Mouse (Mus musculus) mouse embryonic stem cell (cell line): Measurements from ENCODE around the gene Tmem63a.
"Not testable (repeated sequence)": the region's sequence is repeated elsewhere in the genome, so short reads cannot be mapped to it uniquely, and the experiment has no call there.

Experiments used
- in situ Hi-C, 2 experiments: fragments of 300-500 bp; cut with MboI; formaldehyde crosslinking; loops; 1 replicate in 1 of 2; 3 replicates in 1 of 2; pipeline ENCODE4 v1.14.3; 2019 to 2020; ENCODE audit warnings: low sequenced_read_pairs in 2 of 2, low pct_unique_long_range_greater_than_20kb in 1 of 2, mixed read lengths in 1 of 2; ENCODE audit not compliant: unreplicated experiment in 1 of 2

Tmem63a gene

DNA sequence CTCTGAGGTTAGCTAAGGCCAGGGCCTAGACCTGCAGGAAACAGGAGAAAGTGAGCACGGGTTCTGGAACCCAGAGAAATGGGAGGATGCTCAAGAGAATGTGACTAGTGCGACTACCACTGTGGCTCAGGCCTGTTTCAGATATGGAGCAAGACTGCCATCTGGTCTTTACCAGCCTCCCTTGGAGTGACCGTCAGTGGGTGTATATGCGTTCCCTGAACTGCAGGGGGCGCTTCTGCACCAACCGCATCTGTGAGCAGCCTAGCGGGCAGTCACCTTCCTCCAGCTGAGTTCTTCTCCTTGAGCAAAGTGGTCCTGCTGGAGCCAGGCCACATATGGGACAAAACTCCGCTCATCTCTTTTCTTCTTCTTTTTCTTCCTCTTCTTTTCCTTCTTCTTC is 22.5 kb upstream of the Tmem63a start:
- in situ Hi-C loops = loop anchor here (5.0 kb wide), 2 partner anchors 32 to 53 kb away; no protein-coding TSS in a partner anchor

DNA sequence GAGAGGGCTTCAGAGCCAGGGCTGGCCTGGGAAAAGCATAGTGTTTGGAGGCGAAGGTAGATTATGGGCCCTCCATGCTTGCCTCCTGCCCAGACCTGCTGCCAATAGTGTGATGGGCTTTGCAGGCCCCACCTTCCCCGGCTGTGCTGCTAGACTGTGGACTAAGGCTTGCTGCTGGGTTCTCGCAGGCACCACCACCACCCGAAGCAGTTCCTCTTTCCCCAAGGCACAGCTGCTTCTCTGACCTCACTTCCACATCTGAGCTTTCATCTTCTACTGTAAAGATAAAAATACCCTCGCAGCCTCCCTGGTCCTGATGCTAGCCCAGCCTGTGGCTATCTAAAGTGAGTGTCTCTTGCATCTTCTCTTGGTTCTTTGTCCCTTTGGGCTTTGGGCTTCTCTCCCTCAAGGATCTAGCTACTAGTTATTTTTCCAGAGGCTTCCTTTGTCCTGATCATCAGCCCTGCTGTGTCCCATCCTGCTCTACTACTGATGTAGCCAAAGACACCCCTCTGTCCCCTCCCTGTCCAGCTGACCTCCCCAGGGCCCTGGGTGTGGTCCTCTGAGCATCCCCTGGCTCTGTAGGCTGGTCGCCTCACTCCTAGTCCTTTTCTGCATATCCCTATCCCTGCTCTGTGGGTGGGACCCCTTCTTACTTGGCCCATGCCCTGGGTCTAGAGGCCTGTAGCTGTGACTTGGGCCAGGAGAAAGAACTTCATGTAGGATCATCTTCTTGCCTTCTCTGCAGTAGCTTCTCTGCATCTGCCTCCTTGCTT is 19.7 kb upstream of the Tmem63a start:
- in situ Hi-C loops = loop anchor here (5.0 kb wide), 2 partner anchors 35 to 50 kb away; no protein-coding TSS in a partner anchor

DNA sequence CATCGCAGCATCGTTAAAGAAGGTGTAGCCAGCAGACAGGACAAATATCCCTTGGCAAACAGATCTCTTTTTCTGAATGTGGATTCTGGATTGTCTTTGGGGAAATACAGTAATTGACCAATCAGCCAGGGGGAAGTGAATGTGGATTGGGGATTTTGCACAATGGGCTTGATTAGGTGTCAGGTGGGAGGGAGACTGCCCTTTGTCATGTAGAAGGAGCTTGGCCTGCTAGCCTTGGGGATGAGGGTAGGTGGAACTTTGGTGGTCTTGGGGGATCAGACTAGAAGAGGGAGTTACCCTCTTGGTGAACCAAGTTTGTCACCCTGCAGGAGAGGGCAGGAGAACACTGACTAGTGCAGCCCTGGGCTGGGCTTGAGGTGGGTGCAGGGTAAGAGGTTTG is 17.4 kb upstream of the Tmem63a start:
- in situ Hi-C loops = loop anchor here (5.0 kb wide), 2 partner anchors 37 to 48 kb away; no protein-coding TSS in a partner anchor

DNA sequence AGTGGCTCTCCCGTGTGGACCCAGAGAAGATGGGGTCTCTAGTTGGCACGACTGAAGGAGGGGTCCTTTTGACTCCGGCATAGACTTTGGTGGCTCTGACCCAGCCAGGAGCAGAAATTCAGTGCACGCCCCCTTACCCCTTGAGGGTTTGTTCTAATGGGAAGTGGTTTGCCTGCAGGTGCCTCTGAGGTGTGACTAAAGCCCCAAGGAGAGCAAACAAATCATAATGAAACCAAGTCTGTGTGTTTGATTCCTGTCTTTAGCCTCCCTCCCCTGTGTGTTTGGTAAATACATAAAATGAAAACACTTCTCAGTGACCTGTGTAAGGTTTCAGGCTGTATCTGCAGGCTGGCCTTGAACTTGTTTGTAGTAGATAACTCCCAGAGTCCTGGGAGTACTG is 15.9 kb upstream of the Tmem63a start:
- in situ Hi-C loops = no loop called here

DNA sequence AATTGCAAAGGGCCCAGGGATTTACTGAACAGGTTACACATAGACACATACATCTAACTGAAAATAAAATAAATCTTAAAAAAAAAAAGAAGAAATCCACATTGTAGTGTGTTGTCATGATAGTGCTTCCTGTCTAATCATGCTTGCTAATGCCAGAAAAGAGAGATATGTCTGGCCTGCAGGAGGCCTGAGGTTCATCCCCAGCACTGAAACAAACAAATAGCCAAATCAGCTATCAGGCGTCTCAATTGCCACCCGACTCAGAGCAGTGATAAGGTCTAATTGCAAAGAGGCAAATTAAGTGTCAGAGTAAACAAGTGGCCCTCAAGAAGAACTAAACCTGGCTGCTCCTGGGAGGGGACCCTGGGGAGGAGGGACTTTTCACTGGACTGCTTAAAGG is 12.5 kb upstream of the Tmem63a start:
- in situ Hi-C loops = no loop called here

DNA sequence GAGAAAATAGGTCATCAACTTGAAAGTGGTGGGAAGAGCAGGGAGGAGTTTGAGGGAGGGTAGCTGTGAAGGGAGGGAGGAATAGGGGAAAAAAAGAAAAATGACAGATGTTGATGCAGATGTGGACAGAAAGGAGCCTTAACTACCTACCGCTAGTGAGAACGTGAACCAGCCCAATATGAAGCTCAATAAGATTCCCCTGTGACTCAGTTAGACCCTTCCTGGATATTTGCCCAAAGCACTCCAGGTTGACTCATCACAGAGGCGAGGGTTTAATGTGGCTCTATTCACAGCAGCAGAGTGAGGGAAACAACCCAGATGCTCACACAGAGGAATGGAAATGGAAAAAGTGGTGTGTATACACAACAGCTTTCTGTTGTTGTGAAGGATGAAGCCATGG is 11.0 kb upstream of the Tmem63a start:
- in situ Hi-C loops = no loop called here

DNA sequence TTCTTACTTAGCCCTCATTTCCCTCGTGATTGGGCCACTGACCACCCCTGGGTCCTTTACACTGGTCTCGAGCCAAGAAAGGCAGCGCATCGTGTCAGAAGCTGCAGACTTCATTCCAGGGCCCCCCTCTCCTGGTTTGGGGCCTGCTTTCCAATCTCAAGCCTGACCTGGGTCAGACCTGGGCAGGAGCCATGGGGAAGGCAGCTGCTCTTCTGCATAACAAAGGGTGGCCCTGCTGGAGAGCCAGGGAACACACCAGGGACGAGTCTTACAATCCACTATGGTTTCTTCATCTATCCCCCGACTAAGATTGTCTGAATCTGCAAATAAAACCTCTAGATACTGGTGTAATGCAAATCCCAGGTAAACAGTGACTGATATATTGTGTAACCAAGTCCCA is 8.5 kb upstream of the Tmem63a start:
- in situ Hi-C loops = no loop called here

DNA sequence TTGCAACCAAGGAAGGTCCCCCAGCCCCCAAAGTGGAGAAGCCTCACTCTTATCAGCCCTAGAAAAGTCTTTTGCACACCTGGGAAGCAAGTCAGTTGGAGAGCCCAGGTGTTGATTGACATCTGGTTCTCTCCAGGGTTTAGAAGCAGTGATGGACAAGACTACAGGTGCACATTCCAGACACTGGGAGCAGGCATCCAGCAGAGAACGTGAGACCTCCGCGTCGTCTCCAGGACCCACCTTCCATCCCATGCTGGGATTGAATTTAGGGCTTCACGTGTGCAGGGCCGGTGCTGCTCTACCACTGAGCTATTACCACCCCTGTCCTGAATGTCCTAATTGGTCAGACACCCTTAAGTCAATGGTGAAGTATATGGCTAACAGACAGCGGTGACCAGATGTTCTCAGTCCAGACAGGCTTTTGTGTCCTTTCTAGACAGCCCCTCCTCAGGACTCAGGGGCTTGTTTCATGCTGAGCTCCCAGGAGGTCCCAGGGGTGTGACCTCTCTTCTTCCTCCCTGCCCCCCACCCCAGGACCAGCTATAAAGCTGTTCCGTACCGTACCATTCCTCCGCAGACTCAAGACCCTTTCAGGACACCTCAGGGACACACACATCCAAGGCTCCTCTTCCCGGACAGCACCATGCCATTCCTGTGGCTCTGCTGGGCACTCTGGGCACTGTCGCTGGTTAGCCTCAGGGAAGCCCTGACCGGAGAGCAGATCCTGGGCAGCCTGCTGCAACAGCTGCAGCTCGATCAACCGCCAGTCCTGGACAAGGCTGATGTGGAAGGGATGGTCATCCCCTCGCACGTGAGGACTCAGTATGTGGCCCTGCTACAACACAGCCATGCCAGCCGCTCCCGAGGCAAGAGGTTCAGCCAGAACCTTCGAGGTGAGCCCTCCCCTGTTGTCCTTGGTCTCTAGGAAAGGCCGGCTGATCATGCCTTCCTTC is 7.4 kb upstream of the Tmem63a start, which contains the start of gene Lefty1:
Gene Lefty1, plus strand, starts transcription at position 556 of the 953 bp plus-strand sequence.
- in situ Hi-C loops = no loop called here

DNA sequence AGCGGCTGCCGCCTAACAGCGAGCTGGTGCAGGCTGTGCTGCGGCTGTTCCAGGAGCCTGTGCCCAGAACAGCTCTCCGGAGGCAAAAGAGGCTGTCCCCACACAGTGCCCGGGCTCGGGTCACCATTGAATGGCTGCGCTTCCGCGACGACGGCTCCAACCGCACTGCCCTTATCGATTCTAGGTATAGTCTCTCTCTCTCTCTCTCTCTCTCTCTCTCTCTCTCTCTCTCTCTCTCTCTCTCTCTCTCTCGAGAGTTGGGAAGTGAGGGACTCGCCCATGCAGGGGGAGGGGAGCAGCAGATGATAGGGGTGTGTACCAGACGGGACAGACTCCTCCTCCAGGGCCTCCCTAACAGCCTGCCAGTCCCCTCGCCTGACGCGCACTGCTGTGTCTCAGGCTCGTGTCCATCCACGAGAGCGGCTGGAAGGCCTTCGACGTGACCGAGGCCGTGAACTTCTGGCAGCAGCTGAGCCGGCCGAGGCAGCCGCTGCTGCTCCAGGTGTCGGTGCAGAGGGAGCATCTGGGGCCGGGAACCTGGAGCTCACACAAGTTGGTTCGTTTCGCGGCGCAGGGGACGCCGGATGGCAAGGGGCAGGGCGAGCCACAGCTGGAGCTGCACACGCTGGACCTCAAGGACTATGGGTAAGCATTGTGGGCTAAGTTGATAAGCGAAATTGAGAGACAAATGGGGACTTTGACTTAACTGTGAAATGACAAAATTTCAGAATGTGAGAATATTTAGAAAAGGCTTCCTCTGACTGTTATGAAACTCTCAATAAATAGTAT is 5.3 kb upstream of the Tmem63a start:
- in situ Hi-C loops = not testable (repeated sequence)

DNA sequence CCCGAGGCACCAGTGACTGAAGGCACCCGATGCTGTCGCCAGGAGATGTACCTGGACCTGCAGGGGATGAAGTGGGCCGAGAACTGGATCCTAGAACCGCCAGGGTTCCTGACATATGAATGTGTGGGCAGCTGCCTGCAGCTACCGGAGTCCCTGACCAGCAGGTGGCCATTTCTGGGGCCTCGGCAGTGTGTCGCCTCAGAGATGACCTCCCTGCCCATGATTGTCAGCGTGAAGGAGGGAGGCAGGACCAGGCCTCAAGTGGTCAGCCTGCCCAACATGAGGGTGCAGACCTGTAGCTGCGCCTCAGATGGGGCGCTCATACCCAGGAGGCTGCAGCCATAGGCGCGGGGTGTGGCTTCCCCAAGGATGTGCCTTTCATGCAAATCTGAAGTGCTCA is 4.5 kb upstream of the Tmem63a start:
- in situ Hi-C loops = not testable (repeated sequence)

DNA sequence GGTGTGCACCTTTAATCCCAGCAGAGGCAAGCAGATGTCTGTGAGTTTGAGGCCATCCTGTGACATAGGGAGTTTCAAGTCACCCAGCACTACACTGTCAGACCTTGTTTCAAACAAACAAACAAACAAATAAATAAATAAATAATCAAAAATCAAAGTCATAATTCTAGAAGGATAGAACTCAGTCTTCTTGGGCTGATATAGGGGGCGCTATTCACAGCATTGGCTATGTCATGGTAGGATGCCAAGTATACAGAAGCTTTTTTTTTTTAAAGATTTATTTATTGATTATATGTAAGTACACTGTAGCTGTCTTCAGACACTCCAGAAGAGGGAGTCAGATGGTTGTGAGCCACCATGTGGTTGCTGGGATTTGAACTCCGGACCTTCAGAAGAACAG is 3.4 kb upstream of the Tmem63a start:
- in situ Hi-C loops = not testable (repeated sequence)

DNA sequence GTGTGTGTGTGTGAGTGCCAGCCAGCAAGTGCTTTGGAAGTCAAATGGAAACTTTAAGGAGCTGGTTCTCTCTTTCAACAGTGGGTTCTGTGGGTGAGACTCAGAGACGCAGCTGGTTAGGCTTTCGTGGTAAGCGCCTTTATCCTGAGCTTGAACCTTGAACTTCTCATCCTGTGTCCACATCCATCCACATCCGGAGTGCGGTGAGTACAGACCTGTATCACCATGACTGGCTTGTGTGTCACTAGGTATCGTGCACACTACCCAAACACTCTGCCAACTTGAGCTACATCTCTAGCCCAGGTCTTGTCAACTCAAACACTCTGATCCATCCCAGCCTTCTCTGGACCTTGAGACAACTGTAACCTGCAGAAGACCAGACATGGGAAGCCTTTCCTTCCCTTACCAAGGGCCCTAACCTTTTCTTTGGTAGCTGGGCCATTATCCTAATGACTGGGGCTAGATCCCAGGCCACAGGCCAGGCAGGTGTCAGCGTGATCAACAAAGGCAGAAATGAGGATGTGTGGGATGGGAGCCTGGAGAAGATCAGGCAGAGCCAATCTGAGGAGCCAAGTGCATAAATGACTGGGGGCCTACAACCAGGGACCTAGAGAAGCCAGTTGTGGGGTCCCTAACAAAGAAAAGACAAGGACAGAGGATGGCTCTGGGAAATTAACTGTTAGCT is 1.2 kb upstream of the Tmem63a start:
- in situ Hi-C loops = no loop called here

DNA sequence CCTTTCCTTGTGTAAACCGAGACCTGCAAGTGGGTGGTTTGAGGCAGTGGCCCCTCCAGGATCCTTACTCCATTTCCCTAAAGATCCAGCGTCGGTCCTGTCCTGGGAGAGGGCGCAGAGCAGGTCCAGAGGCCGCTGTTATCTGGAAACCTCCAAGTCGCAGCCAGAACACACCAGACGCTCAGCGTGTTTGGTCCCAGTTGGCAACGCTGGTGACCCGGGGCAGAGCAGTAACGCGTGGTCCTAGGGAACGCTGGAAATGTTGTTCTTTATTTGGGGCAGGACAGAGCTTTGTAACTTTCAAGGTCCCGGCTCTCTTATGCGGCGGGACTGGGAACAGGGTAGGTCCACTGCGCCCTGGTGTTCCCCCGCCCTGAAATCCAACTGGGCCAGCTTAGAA is 418 bp upstream of the Tmem63a start:
- in situ Hi-C loops = no loop called here

DNA sequence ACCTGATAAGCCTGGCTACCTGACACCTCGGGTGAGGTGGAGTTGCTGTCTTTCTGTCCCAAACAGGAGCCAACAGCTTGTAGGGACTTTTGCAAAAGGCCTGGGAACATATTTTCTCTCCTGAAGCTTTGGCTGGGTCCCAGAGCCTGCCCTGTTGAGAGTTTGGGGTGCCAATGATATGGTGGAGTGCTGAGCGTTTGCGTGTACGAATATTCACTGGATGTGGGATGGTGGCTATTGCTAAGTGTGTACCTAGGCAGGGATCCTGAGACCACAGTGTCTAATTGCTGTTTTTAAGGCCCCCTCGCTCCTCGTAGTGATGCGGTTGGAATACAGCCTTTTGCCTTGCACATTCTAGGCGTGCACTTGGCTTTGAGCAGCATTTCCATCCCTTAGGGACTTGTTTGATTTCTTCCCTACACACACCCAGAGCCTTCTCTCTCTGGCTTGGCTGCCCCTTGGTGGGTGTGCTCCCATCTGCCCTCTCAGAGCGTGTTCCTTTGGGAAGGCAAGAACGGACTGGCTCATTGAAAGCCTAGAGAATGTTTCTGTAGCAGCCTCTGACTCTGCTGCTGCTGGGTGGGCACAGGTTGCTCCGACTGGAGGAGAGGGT is 994 bp downstream of the Tmem63a start:
- in situ Hi-C loops = no loop called here

DNA sequence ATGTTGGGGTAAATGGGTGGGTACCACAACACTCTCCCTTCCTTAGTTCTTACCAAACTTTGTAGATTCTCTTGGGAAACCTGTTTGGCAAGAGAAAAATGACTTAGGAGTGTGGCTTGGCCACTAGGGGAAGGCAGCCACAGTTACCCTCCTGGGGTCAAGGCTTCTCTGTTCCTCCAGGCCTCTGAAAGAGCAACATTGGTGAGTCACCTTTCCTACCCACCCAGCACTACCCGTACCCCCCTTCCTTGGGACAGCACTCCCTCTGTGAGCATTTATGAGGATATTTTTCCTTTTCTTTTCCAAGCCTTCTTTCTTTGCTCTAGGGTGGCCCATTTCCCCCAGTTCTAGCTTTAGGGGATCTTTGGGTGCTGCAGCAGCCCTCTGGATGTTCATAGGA is 1.8 kb downstream of the Tmem63a start:
- in situ Hi-C loops = no loop called here

DNA sequence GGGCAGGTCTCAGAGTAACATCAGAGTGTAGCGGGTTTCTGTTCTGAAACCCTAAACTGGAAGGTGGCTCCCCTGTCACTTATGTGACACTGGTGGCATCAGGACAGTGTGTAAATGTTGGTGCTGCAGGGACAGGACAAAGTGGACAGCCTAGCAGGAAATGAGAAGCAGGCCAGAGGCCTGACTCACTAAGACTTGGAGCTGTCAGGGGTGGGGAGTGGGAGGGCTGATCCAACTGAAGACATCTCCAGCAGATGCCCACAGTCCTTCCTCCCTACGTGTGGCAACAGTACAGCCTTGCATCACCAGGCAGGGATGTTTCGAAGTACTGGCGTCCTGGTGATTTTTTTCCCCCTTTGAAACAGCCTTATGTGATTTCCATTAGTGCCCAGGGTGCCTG is 2.4 kb downstream of the Tmem63a start:
- in situ Hi-C loops = no loop called here

DNA sequence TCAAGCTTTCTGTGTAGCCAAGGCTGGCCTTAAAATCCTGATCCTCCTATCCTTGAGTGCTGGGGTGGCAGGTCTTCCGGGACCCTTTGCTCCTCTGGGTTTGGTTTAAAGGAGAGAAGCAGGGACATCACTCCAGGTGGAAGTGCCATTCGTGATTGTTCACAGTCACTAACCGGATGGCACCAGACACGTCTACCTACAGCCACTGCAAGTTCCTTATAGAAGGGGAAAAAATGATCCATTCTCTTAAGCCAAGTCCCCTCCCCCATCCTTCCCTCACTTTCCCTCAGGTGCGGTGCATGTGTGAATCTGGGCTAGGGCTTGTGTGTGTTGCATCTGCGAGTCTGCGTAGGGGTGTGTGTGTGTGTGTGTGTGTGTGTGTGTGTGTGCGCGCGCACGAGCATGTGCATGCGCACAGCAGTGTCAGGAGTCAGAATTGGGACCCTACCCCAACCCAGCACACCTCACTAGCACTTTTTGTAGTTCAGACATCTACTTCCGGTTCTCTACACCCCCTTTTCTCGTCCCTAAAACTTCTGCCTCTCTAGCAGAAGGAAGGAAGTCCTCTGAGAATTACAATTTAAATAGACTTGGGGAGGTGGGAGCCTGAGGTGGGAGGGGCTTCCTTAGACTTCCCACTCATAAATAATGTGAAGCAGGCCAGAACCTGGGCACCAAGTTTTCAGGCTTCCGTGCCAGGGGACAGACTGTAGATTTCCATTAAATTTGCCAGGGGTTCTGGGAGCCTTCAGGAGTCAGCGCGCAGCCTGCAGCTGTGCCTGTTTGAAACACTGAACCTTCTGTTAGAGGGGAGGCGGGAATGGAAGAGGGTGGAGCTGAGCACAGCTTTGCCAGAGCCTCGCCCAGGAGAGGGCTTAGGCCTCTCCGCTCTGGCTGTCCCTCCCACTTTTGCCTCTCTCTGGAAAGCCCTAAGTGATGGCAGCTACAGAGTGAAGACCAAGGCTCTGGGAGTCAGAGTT is 3.1 kb downstream of the Tmem63a start:
- in situ Hi-C loops = no loop called here
